Mouse (Mus musculus): ENCODE results near the gene Gns.
"Not testable (repeated sequence)": the region's sequence is repeated elsewhere in the genome, so short reads cannot be mapped to it uniquely, and the experiment has no call there.

Gns gene

GRCm38 (mm10) chr10:121364801-121365564 lies at the start of gene Gns:
Gene Gns (plus strand): TSS chr10:121365090.
- in situ Hi-C loops (cut with MboI; ENCODE audit: low sequenced_read_pairs) = no loop called here

DNA sequence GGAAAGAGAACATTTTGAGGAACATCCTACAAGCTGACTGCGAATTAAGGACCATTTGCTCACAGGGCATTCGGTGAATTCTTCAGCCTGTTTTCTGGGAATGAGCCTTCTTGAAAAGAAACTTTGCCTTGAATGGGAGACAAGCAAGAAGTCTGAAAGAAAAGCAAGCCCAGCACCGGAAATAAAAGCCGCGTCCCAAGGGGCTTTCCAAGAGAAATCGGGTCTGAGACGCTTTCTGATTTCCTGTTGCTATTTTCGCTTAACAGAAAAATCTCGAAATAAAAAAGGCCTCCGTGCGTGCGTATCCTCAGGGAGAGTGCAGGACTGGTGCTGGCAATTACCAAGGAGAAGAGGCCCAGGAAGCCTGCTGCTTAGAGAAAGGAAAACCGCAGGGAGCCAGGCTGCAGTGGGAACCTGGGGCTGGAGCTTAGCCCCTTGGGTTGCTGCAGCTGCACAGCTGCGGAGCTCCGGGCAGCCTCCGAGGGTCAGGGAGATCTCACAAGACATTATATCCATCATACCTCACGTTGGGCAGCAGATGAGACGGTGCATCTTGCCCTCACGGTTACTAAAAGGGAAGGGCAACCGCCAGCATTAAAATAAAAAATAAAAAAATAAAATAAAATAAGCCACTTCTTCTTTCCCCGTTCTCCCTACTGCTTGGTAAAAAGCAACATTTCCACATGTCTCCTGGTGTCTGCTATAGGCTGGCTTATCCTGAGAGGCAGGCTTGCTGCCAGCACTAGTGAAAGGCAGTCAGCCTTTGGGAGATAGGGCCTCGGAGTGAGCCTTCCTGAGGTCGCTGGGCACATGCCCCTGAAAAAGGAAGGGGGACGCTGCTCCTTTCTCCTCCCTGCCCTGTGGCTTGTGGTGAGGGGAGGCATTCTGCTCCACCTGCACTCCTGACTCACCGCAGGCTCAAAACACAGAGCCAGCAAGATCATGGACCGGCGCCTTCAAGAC lies 49.3 kb upstream of the Gns start:
- in situ Hi-C loops (cut with MboI; ENCODE audit: low sequenced_read_pairs) = no loop called here

GRCm38 (mm10) chr10:121316361-121316760 lies 48.5 kb upstream of the Gns start:
- in situ Hi-C loops (cut with MboI; ENCODE audit: low sequenced_read_pairs) = no loop called here

DNA sequence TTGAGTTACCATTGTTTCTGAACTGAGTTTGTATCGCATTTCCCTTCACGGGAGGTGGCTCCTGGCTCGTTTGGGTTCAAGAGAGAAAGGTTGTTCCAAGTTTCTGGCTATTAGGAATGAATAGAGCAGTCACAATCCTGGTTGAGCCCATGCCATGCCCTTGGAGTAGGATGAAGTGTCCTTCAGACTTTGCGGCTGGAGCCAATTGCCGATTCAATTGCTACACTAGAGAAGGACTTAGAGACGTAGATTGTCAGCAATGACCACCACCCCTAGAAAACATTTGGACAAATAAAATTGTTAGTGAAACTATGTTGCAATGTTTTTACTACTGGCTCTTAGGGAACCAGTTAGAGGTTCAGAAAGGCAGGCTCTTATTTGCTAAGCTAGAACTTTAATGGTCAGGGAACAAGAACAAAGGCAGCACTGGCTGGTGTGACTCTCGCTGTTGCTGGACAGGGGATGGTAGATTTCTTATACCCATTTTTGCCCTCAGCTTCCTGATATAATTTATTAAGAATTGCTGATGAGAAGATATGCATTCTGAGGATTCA lies 46.4 kb upstream of the Gns start:
- in situ Hi-C loops (cut with MboI; ENCODE audit: low sequenced_read_pairs) = no loop called here

GRCm38 (mm10) chr10:121323493-121323892 lies 41.4 kb upstream of the Gns start:
- in situ Hi-C loops (cut with MboI; ENCODE audit: low sequenced_read_pairs) = no loop called here

DNA sequence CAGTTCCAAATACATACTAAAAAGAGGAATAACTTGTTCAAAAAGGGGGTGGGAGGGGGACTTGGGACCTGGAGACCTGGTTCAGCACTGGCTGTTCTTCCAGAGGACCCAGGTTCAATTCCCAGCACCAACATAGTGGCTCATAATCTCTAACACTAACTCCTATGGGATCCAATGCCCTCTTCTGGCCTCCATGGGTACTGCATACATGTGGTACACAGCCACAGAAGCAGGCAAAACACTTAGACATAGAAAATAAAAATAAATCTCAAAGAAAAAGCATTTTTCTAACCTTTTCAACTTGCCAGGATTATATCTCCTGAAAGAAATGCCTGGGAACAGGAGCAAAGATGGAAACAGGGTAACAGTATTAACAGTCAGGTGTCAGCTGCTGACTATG lies 38.7 kb upstream of the Gns start:
- in situ Hi-C loops (cut with MboI; ENCODE audit: low sequenced_read_pairs) = no loop called here

DNA sequence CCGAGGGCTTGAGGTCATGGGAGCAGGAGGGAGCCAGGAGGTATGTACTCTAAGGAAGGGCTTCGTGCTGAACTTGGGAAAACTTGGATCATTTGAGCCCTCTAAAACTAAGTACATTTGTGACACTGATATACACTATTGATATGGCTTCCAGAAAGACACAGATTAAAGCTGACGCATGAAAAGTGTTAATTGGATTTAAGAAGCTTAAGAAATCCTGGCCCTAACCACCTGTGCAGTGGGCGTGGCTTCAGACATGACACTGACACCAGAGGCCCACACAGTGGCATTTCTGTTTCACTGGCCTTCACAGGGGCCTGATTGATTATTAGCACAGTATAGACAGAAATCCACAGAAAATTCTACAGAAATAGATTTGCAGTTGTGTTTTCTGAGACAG lies 35.3 kb upstream of the Gns start:
- in situ Hi-C loops (cut with MboI; ENCODE audit: low sequenced_read_pairs) = no loop called here

DNA sequence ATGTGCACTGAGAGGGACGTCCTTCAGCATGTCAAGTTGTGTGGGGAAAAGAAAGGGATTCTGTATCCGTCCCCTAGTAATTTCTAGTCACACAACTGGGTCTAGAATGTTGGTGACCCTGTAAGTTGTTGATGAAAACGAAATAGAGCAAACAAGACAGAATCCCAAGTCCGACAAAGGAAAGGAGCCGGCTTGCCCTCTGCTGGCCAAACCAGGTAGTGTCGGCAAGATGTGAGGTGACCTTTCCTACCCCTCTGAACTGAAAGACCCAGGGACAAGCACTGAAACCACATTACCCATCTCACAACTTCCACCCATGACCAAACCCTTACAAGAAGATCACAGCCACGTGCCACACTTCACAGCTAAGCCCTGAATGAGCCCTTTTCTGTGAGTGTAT lies 34.0 kb upstream of the Gns start:
- in situ Hi-C loops (cut with MboI; ENCODE audit: low sequenced_read_pairs) = no loop called here

DNA sequence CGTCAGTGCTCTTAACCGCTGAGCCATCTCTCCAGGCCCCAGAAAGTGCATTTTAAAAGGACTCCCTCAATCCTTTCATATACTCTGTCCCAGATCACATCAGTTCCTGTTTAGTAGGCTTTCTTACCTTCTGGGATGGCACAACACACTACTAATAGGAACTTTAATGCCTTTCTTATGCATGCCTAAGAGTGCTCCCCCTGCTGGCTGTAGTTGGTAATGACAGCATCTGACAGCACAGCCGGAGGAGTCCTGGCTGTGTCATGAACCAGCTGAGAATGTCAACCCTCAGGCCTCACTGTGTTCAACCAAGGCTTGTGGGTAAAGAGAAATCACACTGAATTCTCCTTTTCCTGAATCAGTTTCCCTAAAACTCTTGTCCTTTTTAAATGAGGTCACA lies 30.3 kb upstream of the Gns start:
- in situ Hi-C loops (cut with MboI; ENCODE audit: low sequenced_read_pairs) = no loop called here

- in situ Hi-C loops (cut with MboI; ENCODE audit: low sequenced_read_pairs) = not testable (repeated sequence)
Observed at GRCm38 (mm10) chr10:121336536-121336935, 28.4 kb upstream of the Gns start.

DNA sequence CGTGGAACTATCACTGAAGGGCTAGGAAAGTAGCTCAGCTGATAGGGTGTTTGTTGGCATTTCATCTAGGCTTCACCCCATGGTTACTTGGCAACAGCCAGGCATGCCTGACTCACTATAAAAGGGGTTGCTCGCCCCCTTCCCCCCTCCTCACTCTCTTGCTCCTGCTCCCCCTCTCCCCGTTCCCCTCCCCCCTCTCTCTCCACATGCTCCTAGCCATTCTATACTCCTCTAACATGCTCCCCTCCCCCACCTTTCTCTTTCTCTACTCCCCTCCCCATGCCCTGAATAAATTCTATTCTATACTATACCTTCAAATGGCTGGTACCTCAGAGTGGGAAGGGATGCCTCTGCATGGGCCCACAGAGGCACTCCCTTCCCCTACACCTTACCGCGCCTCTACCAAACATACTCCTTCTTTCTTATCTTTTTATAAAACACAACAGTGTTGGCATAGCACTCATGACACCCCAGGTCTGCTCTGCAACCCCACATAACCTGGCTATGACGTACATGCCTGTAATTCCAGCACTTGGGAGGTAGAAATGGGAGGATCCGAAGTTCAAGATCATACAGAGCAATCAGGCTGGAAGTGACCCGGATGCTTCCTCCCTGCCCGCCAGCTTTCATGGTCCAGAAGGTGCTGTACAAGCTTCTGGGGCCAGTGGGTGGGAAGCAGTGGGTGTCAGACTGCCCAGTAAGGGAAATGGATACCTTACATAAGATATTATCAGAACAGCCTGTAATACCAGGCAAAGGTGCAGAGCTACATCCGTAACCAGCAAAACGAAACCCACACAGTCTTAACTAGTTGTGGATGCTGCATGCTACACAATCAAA lies 23.9 kb upstream of the Gns start:
- in situ Hi-C loops (cut with MboI; ENCODE audit: low sequenced_read_pairs) = no loop called here

GRCm38 (mm10) chr10:121342260-121342659 lies 22.6 kb upstream of the Gns start:
- in situ Hi-C loops (cut with MboI; ENCODE audit: low sequenced_read_pairs) = no loop called here

DNA sequence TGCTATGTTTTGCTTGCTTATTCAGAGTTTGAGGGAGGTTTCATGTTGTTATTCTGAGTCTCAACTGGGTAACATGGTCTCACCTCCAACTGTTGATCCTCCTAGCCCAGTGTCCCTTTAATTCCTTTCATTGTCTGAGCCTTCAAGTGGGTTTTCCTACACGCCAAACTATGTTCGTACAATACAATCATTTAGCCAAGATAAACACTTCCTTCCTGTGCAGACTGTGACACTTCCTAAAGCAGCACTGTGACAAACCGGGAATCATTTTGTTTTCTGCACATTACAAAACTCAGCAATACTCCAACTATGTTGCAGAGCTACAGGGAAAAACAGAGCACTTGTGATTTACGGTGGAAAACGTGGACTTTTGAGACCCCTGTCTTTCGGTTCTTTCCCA lies 21.0 kb upstream of the Gns start:
- in situ Hi-C loops (cut with MboI; ENCODE audit: low sequenced_read_pairs) = no loop called here

DNA sequence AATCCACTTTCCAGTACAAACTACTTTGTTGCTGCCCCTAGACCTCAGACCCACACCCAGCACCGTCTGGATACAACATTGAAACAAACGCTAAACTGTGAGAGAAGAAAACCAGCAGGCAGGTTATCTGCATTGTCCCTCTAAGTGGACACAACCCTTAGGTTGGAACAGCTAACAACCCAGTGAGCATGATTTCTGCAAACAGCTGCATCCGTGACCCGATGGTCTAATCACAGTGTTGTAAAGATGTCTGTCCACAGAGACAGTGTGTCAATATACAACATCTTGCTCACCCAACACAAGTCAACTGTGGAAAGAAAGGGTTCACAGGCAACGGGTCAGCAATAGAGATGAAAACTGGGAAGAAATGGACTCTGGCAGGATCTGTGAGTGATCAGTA lies 15.6 kb upstream of the Gns start:
- in situ Hi-C loops (cut with MboI; ENCODE audit: low sequenced_read_pairs) = no loop called here

GRCm38 (mm10) chr10:121350357-121351065 lies 14.4 kb upstream of the Gns start:
- in situ Hi-C loops (cut with MboI; ENCODE audit: low sequenced_read_pairs) = no loop called here

DNA sequence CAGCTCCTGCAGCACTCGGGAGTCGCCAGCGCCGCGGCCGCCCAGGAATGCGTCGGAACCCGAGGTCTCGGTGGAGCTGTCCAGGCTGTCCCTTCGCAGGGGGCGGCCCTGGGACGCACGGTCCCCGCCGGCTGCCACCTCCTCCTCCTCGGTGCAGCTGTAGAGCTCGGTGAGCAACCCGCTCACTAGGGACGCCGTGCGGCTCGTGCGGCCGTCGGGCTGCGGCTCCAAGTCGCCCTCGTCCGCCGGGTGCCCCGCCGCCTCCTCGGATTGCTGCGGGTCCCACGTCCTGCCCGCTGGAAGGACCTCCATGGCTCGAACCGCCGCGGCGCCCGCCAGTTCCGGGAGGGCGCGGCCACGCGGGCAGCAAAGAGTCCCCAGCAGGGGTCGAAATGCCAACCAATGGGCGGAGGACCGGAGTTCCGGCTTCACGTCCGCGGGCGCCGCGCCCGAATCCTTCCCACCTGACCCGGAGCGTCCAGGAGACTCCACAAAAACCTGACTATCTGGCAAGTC lies 13.8 kb upstream of the Gns start, which contains the start of gene Tbc1d30:
Gene Tbc1d30, minus strand, starts transcription at position 213 of the 516 bp plus-strand sequence.
- in situ Hi-C loops (cut with MboI; ENCODE audit: low sequenced_read_pairs) = no loop called here

DNA sequence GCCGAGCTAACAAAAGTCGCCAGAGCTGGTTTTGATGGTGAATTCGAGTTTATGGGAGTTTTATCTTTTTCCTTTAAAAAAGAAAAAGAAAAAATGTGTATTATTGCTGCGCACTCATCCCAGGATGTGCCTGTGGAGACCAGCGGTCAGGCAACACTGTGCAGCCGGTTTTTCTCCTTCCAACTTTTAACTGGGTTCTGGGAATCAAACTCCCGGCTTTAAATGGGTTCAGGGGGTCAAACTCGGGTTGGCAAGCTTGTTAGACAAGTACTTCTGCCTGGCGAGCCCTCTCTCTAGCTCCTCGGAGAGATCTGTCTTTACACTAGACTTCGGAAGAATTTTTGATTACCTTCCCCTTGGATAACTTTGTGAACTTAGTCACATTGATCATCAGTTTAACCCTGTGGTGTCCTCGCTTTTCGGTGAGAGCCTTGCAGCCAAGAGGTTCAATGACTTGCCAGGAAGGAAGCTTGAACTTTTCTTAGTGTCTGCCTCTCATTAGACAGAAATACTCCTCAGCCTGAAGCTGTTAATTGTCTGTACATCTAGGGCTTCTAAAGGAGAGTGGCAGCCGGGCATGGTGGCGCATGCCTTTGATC lies 13.1 kb upstream of the Gns start:
- in situ Hi-C loops (cut with MboI; ENCODE audit: low sequenced_read_pairs) = no loop called here

DNA sequence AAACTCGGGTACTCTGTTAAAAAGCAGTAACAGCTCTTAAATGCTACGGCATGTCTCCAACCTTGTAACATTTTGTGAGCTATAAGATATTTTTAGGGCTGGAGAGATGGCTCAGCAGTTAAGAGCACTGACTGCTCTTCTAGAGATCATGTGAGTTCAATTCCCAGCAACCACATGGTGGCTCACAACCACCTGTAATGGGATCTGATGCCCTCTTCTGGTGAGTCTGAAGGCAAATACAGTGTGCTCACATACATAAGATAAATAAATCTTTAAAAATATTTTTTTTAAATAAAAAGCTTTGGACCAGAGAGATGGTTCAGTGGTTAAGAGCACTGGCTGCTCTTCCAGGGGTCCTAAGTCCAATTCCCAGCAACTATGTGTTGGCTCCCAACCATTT lies 4.5 kb upstream of the Gns start:
- in situ Hi-C loops (cut with MboI; ENCODE audit: low sequenced_read_pairs) = no loop called here

DNA sequence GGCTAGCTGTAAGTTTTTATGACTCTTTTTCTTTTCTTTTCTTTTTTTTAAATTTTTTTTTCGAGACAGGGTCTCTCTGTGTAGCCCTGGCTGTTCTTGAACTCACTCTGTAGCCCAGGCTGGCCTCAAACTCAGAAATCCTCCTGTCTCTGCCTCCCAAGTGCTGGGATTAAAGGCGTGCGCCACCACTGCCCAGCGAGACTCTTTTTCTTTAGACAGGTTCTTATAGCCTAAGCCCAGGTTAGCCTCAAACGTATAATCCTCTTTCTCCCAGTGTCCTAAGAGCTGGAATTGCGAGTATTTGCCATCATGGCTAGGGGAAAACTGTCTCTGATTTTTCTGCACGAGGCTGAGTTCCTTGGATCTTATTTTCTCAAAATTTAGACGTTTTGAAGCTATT lies 1.7 kb upstream of the Gns start:
- in situ Hi-C loops (cut with MboI; ENCODE audit: low sequenced_read_pairs) = no loop called here

Data from CH12F3 (cell line).